Mouse (Mus musculus): ENCODE results near the gene Birc5.

GRCm38 (mm10) chr11:117825333-117826101, 23.5 kb upstream of the Birc5 start, which contains the start of the genes Afmid and Tk1:
- TF ChIP-seq CTCF (IDR thresholded peaks at IDR 0.05; ENCODE audit: control insufficient read depth, insufficient read depth, insufficient replicate concordance, low read depth, low read length) = no peak
- TF ChIP-seq POLR2A (IDR thresholded peaks at IDR 0.05; ENCODE audit: control insufficient read depth, low read depth, low read length) = no peak; the same call in 1 of the 2 replicates

All from testis, adult 2 months (tissue).